Mouse (Mus musculus) forebrain, embryonic 12.5 days (tissue): ENCODE results near the gene Usb1. TPM values are rescaled to one million over a fixed set of nuclear protein-coding genes. Genes with fewer than 3 reads are reported as not detected.

Experiments used
- ATAC-seq: fragments of 200-750 bp; cut with Nextera tagmentation; 2 replicates; pipeline ENCODE4 v1.8.0; 2017; ENCODE audit warnings: moderate TSS enrichment; ENCODE audit not compliant: low FRiP score
- H3K27ac ChIP-seq: fragments of 300-500 bp; sonication (generic); 2 replicates; pipeline ENCODE4 v1.5.1; 2016; ENCODE audit warnings: mild to moderate bottlenecking
- H3K27me3 ChIP-seq: fragments of 300-500 bp; sonication (generic); 2 replicates; pipeline ENCODE4 v1.6.1; 2016; ENCODE audit warnings: mild to moderate bottlenecking
- H3K36me3 ChIP-seq: fragments of 300-500 bp; sonication (generic); replicated peaks from 2 replicates; pipeline ENCODE4 v1.6.1; 2016; ENCODE audit warnings: mild to moderate bottlenecking
- H3K4me1 ChIP-seq: fragments of 300-500 bp; sonication (generic); 2 replicates; pipeline ENCODE4 v1.6.1; 2016
- H3K4me2 ChIP-seq: fragments of 300-500 bp; sonication (generic); 2 replicates; pipeline ENCODE4 v1.6.1; 2016; ENCODE audit warnings: mild to moderate bottlenecking, moderate library complexity
- H3K4me3 ChIP-seq: fragments of 300-500 bp; sonication (generic); replicated peaks from 2 replicates; pipeline ENCODE4 v1.5.1; 2016; ENCODE audit warnings: mild to moderate bottlenecking
- H3K9ac ChIP-seq: fragments of 300-500 bp; sonication (generic); 2 replicates; pipeline ENCODE4 v1.6.1; 2016; ENCODE audit warnings: mild to moderate bottlenecking
- H3K9me3 ChIP-seq: fragments of 300-500 bp; sonication (generic); 2 replicates; pipeline ENCODE4 v1.6.1; 2016
- WGBS: fragments of 180-500 bp; shearing (Covaris S2); methylation state at CpG from one replicate; pipeline ENCODE4 v1.1.7; 2016; 5-methylcytosine and 5-hydroxymethylcytosine counted together
- polyA plus RNA-seq: library from polyadenylated mRNA; unstranded; fragments of >200 nt; fragmentation: Nextera tagmentation; extraction: Ambion mirVana; gene quantifications from 2 replicates; pipeline ENCODE4 v1.2.1, GENCODE M21; 2016

The Usb1 gene
- polyA plus RNA-seq, 1 experiment from 2014 or later = 41.7 TPM

- H3K4me3 ChIP-seq = peak overlapping the region; percentile 37
- peaks cover 30% of the 10 kb centered on the region for H3K27me3 ChIP-seq
- H3K36me3 ChIP-seq = peaks cover 21% of the 10 kb centered on the region
- peak; percentile 65 for ATAC-seq
- peaks cover 10% of the 10 kb centered on the region for H3K4me1 ChIP-seq
- H3K4me2 ChIP-seq = peak overlapping the region; percentile 79
- no peaks in the 10 kb centered on the region for H3K9me3 ChIP-seq
- 2% methylated on average over 41 of the region's 41 CpGs for WGBS
- no peak overlapping the region for H3K27ac ChIP-seq
- peak overlapping the region; percentile 54 for H3K9ac ChIP-seq
These were observed 11.6 kb upstream of the Usb1 start for GRCm38 (mm10) chr8:95320224-95321139.

- H3K4me2 ChIP-seq = no peak overlapping the region
- H3K4me1 ChIP-seq = peaks cover 10% of the 10 kb centered on the region
- H3K27ac ChIP-seq = no peak overlapping the region
- no peak for ATAC-seq
- 91% methylated on average over 3 of the region's 3 CpGs for WGBS
- H3K27me3 ChIP-seq = peaks cover 29% of the 10 kb centered on the region
- H3K36me3 ChIP-seq = peaks cover 48% of the 10 kb centered on the region
- H3K9me3 ChIP-seq = no peaks in the 10 kb centered on the region
- H3K4me3 ChIP-seq = no peak overlapping the region
- no peak overlapping the region for H3K9ac ChIP-seq
These were observed 8.9 kb upstream of the Usb1 start for GRCm38 (mm10) chr8:95323201-95323600.

- Histone ChIP-seq H3K27me3 (peaks cover 16% of the 10 kb centered on the region), H3K4me2 (no peak overlapping the region), H3K4me1 (peaks cover 11% of the 10 kb centered on the region), H3K4me3 (no peak overlapping the region), H3K9ac (no peak overlapping the region), H3K27ac (no peak overlapping the region), H3K9me3 (no peaks in the 10 kb centered on the region), H3K36me3 (peaks cover 62% of the 10 kb centered on the region)
- 42% methylated on average over 5 of the region's 5 CpGs for WGBS
- no peak for ATAC-seq
These were observed 7.4 kb upstream of the Usb1 start for GRCm38 (mm10) chr8:95324646-95325045.

GRCm38 (mm10) chr8:95326822-95327221 lies 5.3 kb upstream of the Usb1 start:
- no peak overlapping the region for H3K4me3 ChIP-seq
- 94% methylated on average over 5 of the region's 5 CpGs for WGBS
- H3K27ac ChIP-seq = no peak overlapping the region
- ATAC-seq = no peak
- no peaks in the 10 kb centered on the region for H3K27me3 ChIP-seq
- no peak overlapping the region for H3K4me2 ChIP-seq
- H3K9ac ChIP-seq = no peak overlapping the region
- H3K36me3 ChIP-seq = peaks cover 64% of the 10 kb centered on the region
- peaks cover 14% of the 10 kb centered on the region for H3K4me1 ChIP-seq
- H3K9me3 ChIP-seq = no peaks in the 10 kb centered on the region

- Histone ChIP-seq H3K9me3 (no peaks in the 10 kb centered on the region), H3K27ac (no peak overlapping the region), H3K4me2 (no peak overlapping the region), H3K9ac (no peak overlapping the region), H3K4me1 (peaks cover 18% of the 10 kb centered on the region), H3K27me3 (no peaks in the 10 kb centered on the region), H3K4me3 (no peak overlapping the region), H3K36me3 (peaks cover 64% of the 10 kb centered on the region)
- 87% methylated on average over 43 of the region's 46 CpGs for WGBS
- no peak for ATAC-seq
These were observed 4.1 kb upstream of the Usb1 start for GRCm38 (mm10) chr8:95327866-95328465.

GRCm38 (mm10) chr8:95330367-95330766 lies 1.7 kb upstream of the Usb1 start:
- peak overlapping the region; percentile 95 for H3K9ac ChIP-seq
- peak overlapping the region; percentile 87 for H3K4me2 ChIP-seq
- H3K36me3 ChIP-seq = peaks cover 56% of the 10 kb centered on the region
- H3K4me3 ChIP-seq = peak overlapping the region; percentile 81
- H3K27ac ChIP-seq = 0 out of 2 replicates have a peak overlapping the region, but pooled peaks have one; percentile 97
- no peaks in the 10 kb centered on the region for H3K9me3 ChIP-seq
- H3K27me3 ChIP-seq = no peaks in the 10 kb centered on the region
- peaks cover 20% of the 10 kb centered on the region for H3K4me1 ChIP-seq
- no peak for ATAC-seq
- 74% methylated on average over 1 of the region's 1 CpGs for WGBS

- under 1% methylated on average over 38 of the region's 38 CpGs for WGBS
- H3K4me2 ChIP-seq = peak overlapping the region; percentile 87
- ATAC-seq = peak; percentile 60
- peak overlapping the region; percentile 97 for H3K27ac ChIP-seq
- H3K36me3 ChIP-seq = peaks cover 48% of the 10 kb centered on the region
- peak overlapping the region; percentile 95 for H3K9ac ChIP-seq
- H3K27me3 ChIP-seq = no peaks in the 10 kb centered on the region
- H3K9me3 ChIP-seq = no peaks in the 10 kb centered on the region
- peak overlapping the region; percentile 81 for H3K4me3 ChIP-seq
- H3K4me1 ChIP-seq = peaks cover 20% of the 10 kb centered on the region
These were observed 846 bp upstream of the Usb1 start for GRCm38 (mm10) chr8:95331156-95331719.

GRCm38 (mm10) chr8:95332437-95333199 lies 534 bp downstream of the Usb1 start:
- Histone ChIP-seq H3K4me1 (peaks cover 20% of the 10 kb centered on the region), H3K27me3 (no peaks in the 10 kb centered on the region), H3K36me3 (peaks cover 36% of the 10 kb centered on the region), H3K4me2 (peak overlapping the region; percentile 87), H3K9ac (peak overlapping the region; percentile 95), H3K27ac (peak overlapping the region; percentile 97), H3K9me3 (no peaks in the 10 kb centered on the region), H3K4me3 (peak overlapping the region; percentile 81)
- WGBS = 30% methylated on average over 21 of the region's 21 CpGs
- ATAC-seq = no peak; the same call in 1 of the 2 replicates

GRCm38 (mm10) chr8:95335706-95336105 lies 3.6 kb downstream of the Usb1 start:
- Histone ChIP-seq H3K27ac (no peak overlapping the region), H3K4me2 (no peak overlapping the region), H3K9me3 (no peaks in the 10 kb centered on the region), H3K4me1 (peaks cover 9% of the 10 kb centered on the region), H3K9ac (no peak overlapping the region), H3K36me3 (peaks cover 26% of the 10 kb centered on the region), H3K4me3 (no peak overlapping the region), H3K27me3 (no peaks in the 10 kb centered on the region)
- WGBS = 88% methylated on average over 1 of the region's 1 CpGs
- ATAC-seq = no peak

- ATAC-seq = no peak
- peaks cover 7% of the 10 kb centered on the region; the same call in 1 of the 2 replicates for H3K4me1 ChIP-seq
- no peak overlapping the region for H3K4me2 ChIP-seq
- no peak overlapping the region for H3K9ac ChIP-seq
- no peaks in the 10 kb centered on the region for H3K27me3 ChIP-seq
- H3K9me3 ChIP-seq = no peaks in the 10 kb centered on the region
- no peak overlapping the region for H3K4me3 ChIP-seq
- no peak overlapping the region for H3K27ac ChIP-seq
- peaks cover 26% of the 10 kb centered on the region for H3K36me3 ChIP-seq
These were observed 4.3 kb downstream of the Usb1 start for GRCm38 (mm10) chr8:95336363-95336762.

GRCm38 (mm10) chr8:95341721-95342120 lies 9.6 kb downstream of the Usb1 start:
- no peak overlapping the region for H3K4me2 ChIP-seq
- WGBS = 60% methylated on average over 5 of the region's 5 CpGs
- H3K4me3 ChIP-seq = no peak overlapping the region
- H3K27ac ChIP-seq = no peak overlapping the region
- no peaks in the 10 kb centered on the region for H3K9me3 ChIP-seq
- H3K4me1 ChIP-seq = no peaks in the 10 kb centered on the region
- ATAC-seq = no peak
- no peak overlapping the region for H3K9ac ChIP-seq
- peaks cover 30% of the 10 kb centered on the region for H3K36me3 ChIP-seq
- no peaks in the 10 kb centered on the region for H3K27me3 ChIP-seq

- H3K9me3 ChIP-seq = no peaks in the 10 kb centered on the region
- no peaks in the 10 kb centered on the region for H3K27me3 ChIP-seq
- H3K9ac ChIP-seq = no peak overlapping the region
- peaks cover 21% of the 10 kb centered on the region for H3K36me3 ChIP-seq
- no peak overlapping the region for H3K4me2 ChIP-seq
- H3K27ac ChIP-seq = no peak overlapping the region
- ATAC-seq = no peak
- WGBS = 73% methylated on average over 6 of the region's 6 CpGs
- H3K4me1 ChIP-seq = peaks cover 5% of the 10 kb centered on the region; the same call in 1 of the 2 replicates
- H3K4me3 ChIP-seq = no peak overlapping the region
These were observed 12.6 kb downstream of the Usb1 start for GRCm38 (mm10) chr8:95344668-95345067.
